Mouse (Mus musculus) bone marrow macrophage, adult 2 months (primary cell): ENCODE data around the gene Gadd45gip1.

Source experiments
- CTCF ChIP-seq: IDR thresholded peaks from 2 replicates; pipeline ENCODE4 v1.5.1; 2012; ENCODE audit warnings: low read depth, mild to moderate bottlenecking, low read length, moderate library complexity
- POLR2A ChIP-seq: IDR thresholded peaks from 2 replicates; pipeline ENCODE4 v1.6.1; 2012; ENCODE audit warnings: mild to moderate bottlenecking, low read depth, low read length, borderline replicate concordance

- TF ChIP-seq CTCF (no peak), POLR2A (no peak)
Measured at GRCm38 (mm10) chr8:84832759-84833742, 1.7 kb downstream of the Gadd45gip1 start.
